Mouse (Mus musculus) hindbrain, embryonic 15.5 days (tissue): ENCODE results near the gene Cers6. TPM values are rescaled to one million over a fixed set of nuclear protein-coding genes. Genes with fewer than 3 reads are reported as not detected.

Experiments
- ATAC-seq: fragments of 200-750 bp; cut with Nextera tagmentation; 2 replicates; pipeline ENCODE4 v1.8.0; 2017; ENCODE audit warnings: low read depth, moderate number of reproducible peaks, moderate TSS enrichment; ENCODE audit not compliant: low FRiP score
- H3K27ac ChIP-seq: fragments of 300-500 bp; sonication (generic); replicated peaks from 2 replicates; pipeline ENCODE4 v1.5.1; 2015; ENCODE audit warnings: mild to moderate bottlenecking, inconsistent platforms
- H3K27me3 ChIP-seq: fragments of 300-500 bp; sonication (generic); 2 replicates; pipeline ENCODE4 v1.6.1; 2015; ENCODE audit warnings: control low read depth, inconsistent platforms
- H3K36me3 ChIP-seq: fragments of 300-500 bp; sonication (generic); 2 replicates; pipeline ENCODE4 v1.6.1; 2015; ENCODE audit warnings: control low read depth, inconsistent platforms
- H3K4me1 ChIP-seq: fragments of 300-500 bp; sonication (generic); replicated peaks from 2 replicates; pipeline ENCODE4 v1.6.1; 2015; ENCODE audit warnings: control low read depth, inconsistent platforms
- H3K4me2 ChIP-seq: fragments of 300-500 bp; sonication (generic); 2 replicates; pipeline ENCODE4 v1.6.1; 2015; ENCODE audit warnings: moderate library complexity, mild to moderate bottlenecking, inconsistent platforms
- H3K4me3 ChIP-seq: fragments of 300-500 bp; sonication (generic); 2 replicates; pipeline ENCODE4 v1.5.1; 2015; ENCODE audit warnings: mild to moderate bottlenecking, inconsistent platforms
- H3K9ac ChIP-seq: fragments of 300-500 bp; sonication (generic); 2 replicates; pipeline ENCODE4 v1.6.1; 2015; ENCODE audit warnings: inconsistent platforms
- H3K9me3 ChIP-seq: fragments of 300-500 bp; sonication (generic); 2 replicates; pipeline ENCODE4 v1.6.1; 2016; ENCODE audit warnings: control low read depth, inconsistent platforms
- WGBS: fragments of 180-500 bp; shearing (Covaris S2); methylation state at CpG from one replicate; pipeline ENCODE4 v1.1.7; 2015; 5-methylcytosine and 5-hydroxymethylcytosine counted together
- polyA plus RNA-seq: library from polyadenylated mRNA; unstranded; fragments of >200 nt; fragmentation: Nextera tagmentation; extraction: Ambion mirVana; gene quantifications from 2 replicates; pipeline ENCODE4 v1.2.1, GENCODE M21; 2015

Gene Cers6
- polyA plus RNA-seq, 1 experiment from 2014 or later: 54.9 TPM

GRCm38 (mm10) chr2:69042327-69043106 lies 181.3 kb downstream of the Cers6 start:
- no peaks in the 10 kb centered on the region for H3K27me3 ChIP-seq
- no peaks in the 10 kb centered on the region for H3K36me3 ChIP-seq
- H3K4me1 ChIP-seq: peaks cover 10% of the 10 kb centered on the region; the same call in 1 of the 2 replicates
- H3K27ac ChIP-seq: peak overlapping the region; percentile 52
- peak; percentile 63; the same call in 1 of the 2 replicates for ATAC-seq
- H3K9me3 ChIP-seq: no peaks in the 10 kb centered on the region
- no peak overlapping the region for H3K4me3 ChIP-seq
- 39% methylated on average over 6 of the region's 6 CpGs for WGBS
- no peak overlapping the region for H3K9ac ChIP-seq
- no peak overlapping the region for H3K4me2 ChIP-seq

DNA sequence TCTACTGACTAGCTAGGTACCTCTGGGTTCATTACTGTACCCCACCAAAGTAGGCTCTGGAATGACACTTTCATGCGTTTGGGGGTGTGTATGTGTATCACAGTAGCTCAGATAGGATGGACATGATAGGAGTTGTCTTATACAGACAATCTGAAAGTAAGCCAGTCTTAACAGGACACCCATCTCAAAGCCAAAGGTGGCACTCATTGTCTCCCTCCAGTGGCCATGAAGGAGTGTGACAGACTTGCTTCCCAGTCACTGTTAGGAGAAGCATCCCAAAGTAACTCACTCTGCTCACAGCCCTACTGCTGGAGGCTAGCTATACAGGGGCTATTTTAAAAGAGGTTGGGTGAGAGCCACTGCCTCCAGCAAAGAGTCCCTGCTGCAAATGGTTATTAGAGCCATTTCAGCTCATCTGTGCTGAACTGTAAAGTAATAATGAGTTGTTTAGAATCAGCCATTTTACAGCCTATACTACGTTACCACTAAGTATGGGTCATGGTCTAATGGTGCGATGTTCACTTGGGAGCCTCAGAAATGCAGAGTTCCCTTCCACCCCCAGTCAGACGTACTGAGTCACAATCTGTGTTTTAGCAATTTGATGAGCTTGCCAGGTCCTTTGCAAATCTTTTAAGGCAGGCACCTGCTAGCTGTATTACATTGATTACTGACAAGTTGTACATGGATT lies 182.3 kb downstream of the Cers6 start:
- Histone ChIP-seq H3K4me3 (no peak overlapping the region), H3K9me3 (no peaks in the 10 kb centered on the region), H3K27ac (peak overlapping the region; percentile 52; the same call in 1 of the 2 replicates), H3K9ac (no peak overlapping the region), H3K4me2 (no peak overlapping the region), H3K27me3 (no peaks in the 10 kb centered on the region), H3K36me3 (no peaks in the 10 kb centered on the region), H3K4me1 (peaks cover 13% of the 10 kb centered on the region; the same call in 1 of the 2 replicates)
- 59% methylated on average over 4 of the region's 4 CpGs for WGBS
- ATAC-seq: peak; percentile 65

DNA sequence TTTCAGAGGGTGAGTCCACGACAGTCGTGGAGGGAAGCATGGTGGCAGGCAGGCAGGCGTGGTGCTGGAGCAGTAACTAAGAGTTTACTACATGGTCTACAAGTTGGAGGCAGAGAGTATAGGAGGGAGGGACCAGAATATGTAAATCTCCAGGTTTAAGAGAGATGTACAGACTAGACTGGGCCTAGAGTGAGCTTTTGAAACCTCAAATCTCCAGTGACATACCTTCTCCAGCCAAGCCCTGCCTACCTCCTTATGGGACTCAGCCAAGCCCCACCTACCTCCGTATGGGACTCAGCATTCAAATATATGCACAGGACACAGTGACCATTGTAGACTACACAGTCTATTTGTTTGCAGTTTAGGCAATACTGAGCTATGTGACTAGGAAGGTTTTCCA lies 184.7 kb downstream of the Cers6 start:
- ATAC-seq: no peak
- Histone ChIP-seq H3K36me3 (no peaks in the 10 kb centered on the region), H3K27me3 (no peaks in the 10 kb centered on the region), H3K9ac (no peak overlapping the region), H3K27ac (no peak overlapping the region), H3K4me1 (peaks cover 13% of the 10 kb centered on the region; the same call in 1 of the 2 replicates), H3K4me3 (no peak overlapping the region), H3K4me2 (no peak overlapping the region), H3K9me3 (no peaks in the 10 kb centered on the region)
- 86% methylated on average over 4 of the region's 4 CpGs for WGBS

DNA sequence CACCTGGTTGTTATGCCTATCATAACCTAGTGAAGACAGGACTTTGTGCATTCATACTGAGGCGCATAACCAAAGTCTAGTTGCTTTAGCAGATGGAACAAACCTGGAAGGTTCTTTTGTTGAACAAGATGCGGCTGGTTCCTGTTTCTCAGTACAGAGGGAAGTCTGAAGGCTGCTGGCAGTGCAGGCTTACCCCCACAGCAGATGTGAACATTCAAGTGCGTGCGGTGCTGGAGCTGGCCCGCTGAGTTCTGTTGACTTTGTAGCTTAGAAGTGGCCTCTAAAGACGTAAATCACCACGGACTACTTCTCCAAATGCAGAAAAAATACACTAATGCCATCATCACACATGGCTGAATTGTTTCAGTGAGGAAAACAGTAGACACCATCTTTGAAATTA lies 186.1 kb downstream of the Cers6 start:
- Histone ChIP-seq H3K9me3 (no peaks in the 10 kb centered on the region), H3K4me2 (no peak overlapping the region), H3K4me3 (no peak overlapping the region), H3K27me3 (no peaks in the 10 kb centered on the region), H3K36me3 (no peaks in the 10 kb centered on the region), H3K9ac (no peak overlapping the region), H3K4me1 (peaks cover 13% of the 10 kb centered on the region; the same call in 1 of the 2 replicates), H3K27ac (no peak overlapping the region)
- ATAC-seq: no peak
- WGBS: 84% methylated on average over 7 of the region's 7 CpGs

DNA sequence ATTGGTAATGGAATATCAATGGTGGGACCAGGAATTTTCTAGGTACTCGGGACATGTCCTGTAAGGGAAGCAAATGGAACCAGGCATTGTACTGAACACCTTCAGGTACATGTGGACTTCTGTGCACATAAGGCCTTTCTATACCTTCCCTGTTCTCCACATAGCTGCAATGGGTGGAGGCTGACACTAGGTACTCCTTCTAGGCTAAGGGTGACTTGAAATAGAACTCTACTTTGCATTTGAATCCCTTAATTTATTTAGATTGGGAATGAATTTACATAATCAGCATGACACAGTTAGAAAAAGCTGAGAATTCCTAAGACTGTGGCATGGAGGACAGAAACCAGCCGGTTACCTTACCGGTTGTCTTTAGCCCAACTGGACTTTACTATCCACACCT lies 186.6 kb downstream of the Cers6 start:
- 68% methylated on average over 3 of the region's 3 CpGs for WGBS
- Histone ChIP-seq H3K4me1 (peaks cover 11% of the 10 kb centered on the region; the same call in 1 of the 2 replicates), H3K27ac (no peak overlapping the region), H3K4me3 (no peak overlapping the region), H3K4me2 (no peak overlapping the region), H3K27me3 (no peaks in the 10 kb centered on the region), H3K9me3 (no peaks in the 10 kb centered on the region), H3K36me3 (no peaks in the 10 kb centered on the region), H3K9ac (no peak overlapping the region)
- ATAC-seq: no peak

DNA sequence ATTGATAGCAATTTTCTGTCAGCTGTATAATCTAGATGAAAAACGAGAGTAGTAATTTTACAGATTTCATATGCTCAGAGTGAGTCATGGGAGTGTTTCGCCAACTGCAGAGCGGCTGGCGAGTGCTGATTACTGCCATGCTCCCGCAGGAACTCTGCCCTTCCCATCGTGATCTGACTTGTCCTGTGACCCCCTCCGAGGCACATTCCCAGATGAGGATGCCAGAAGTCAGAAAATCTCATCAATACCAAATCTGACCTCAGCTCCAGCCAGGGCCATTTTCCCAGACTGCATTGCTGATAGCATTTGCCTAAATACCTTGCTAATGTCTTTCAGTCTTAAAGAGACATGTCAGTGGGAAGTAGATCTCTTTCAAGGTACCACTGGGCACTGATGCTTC lies 187.9 kb downstream of the Cers6 start:
- WGBS: 54% methylated on average over 7 of the region's 7 CpGs
- Histone ChIP-seq H3K4me3 (no peak overlapping the region), H3K27me3 (no peaks in the 10 kb centered on the region), H3K9ac (no peak overlapping the region), H3K4me2 (no peak overlapping the region), H3K27ac (no peak overlapping the region), H3K4me1 (0 out of 2 replicates have a peak, but pooled peaks cover 9% of the 10 kb centered on the region), H3K36me3 (no peaks in the 10 kb centered on the region), H3K9me3 (no peaks in the 10 kb centered on the region)
- no peak for ATAC-seq

- Histone ChIP-seq H3K9ac (no peak overlapping the region), H3K36me3 (no peaks in the 10 kb centered on the region), H3K27me3 (no peaks in the 10 kb centered on the region), H3K4me1 (0 out of 2 replicates have a peak, but pooled peaks cover 4% of the 10 kb centered on the region), H3K9me3 (no peaks in the 10 kb centered on the region), H3K4me2 (no peak overlapping the region), H3K27ac (no peak overlapping the region), H3K4me3 (no peak overlapping the region)
- 55% methylated on average over 4 of the region's 4 CpGs for WGBS
- ATAC-seq: no peak
Observed at GRCm38 (mm10) chr2:69050189-69050588, 188.9 kb downstream of the Cers6 start.

DNA sequence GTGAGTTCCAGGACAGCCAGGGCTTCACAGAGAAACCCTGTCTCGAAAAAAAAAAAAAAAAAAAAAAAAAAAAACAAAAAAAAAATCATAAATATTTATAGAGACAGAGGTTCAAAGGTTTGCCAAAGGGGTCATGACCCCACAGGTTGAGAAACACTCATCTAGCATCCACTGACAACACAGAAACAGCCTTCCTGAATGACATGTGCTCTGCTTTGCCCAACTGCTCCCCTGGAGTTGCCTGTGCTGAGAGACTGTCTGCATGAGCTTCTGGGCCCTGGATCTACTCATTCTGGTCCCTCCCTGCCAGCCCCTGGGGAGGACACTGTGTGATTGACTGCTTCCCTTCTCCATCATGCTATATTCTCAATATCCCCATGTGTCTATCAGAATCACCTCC lies 190.4 kb downstream of the Cers6 start:
- Histone ChIP-seq H3K4me1 (0 out of 2 replicates have a peak, but pooled peaks cover 4% of the 10 kb centered on the region), H3K9ac (no peak overlapping the region), H3K9me3 (no peaks in the 10 kb centered on the region), H3K36me3 (no peaks in the 10 kb centered on the region), H3K4me3 (no peak overlapping the region), H3K27ac (no peak overlapping the region), H3K4me2 (no peak overlapping the region), H3K27me3 (no peaks in the 10 kb centered on the region)
- 9% methylated on average over 1 of the region's 1 CpGs for WGBS
- no peak for ATAC-seq

- no peak overlapping the region for H3K9ac ChIP-seq
- 66% methylated on average over 4 of the region's 4 CpGs for WGBS
- no peaks in the 10 kb centered on the region for H3K36me3 ChIP-seq
- no peaks in the 10 kb centered on the region for H3K9me3 ChIP-seq
- no peak overlapping the region for H3K4me2 ChIP-seq
- no peak overlapping the region for H3K4me3 ChIP-seq
- H3K4me1 ChIP-seq: 0 out of 2 replicates have a peak, but pooled peaks cover 2% of the 10 kb centered on the region
- H3K27ac ChIP-seq: no peak overlapping the region
- H3K27me3 ChIP-seq: no peaks in the 10 kb centered on the region
- no peak for ATAC-seq
Observed at GRCm38 (mm10) chr2:69053210-69053858, 192.1 kb downstream of the Cers6 start.

- Histone ChIP-seq H3K9ac (no peak overlapping the region), H3K4me1 (no peaks in the 10 kb centered on the region), H3K4me3 (no peak overlapping the region), H3K27me3 (no peaks in the 10 kb centered on the region), H3K4me2 (no peak overlapping the region), H3K27ac (no peak overlapping the region), H3K9me3 (no peaks in the 10 kb centered on the region), H3K36me3 (no peaks in the 10 kb centered on the region)
- WGBS: 58% methylated on average over 4 of the region's 4 CpGs
- peak; percentile 75 for ATAC-seq
Observed at GRCm38 (mm10) chr2:69054279-69054678, 193.0 kb downstream of the Cers6 start.

- no peak overlapping the region for H3K27ac ChIP-seq
- no peaks in the 10 kb centered on the region for H3K9me3 ChIP-seq
- H3K4me2 ChIP-seq: no peak overlapping the region
- no peaks in the 10 kb centered on the region for H3K4me1 ChIP-seq
- WGBS: 85% methylated on average over 6 of the region's 6 CpGs
- no peak for ATAC-seq
- H3K4me3 ChIP-seq: no peak overlapping the region
- H3K27me3 ChIP-seq: no peaks in the 10 kb centered on the region
- no peak overlapping the region for H3K9ac ChIP-seq
- no peaks in the 10 kb centered on the region for H3K36me3 ChIP-seq
Observed at GRCm38 (mm10) chr2:69055174-69055573, 193.9 kb downstream of the Cers6 start.

GRCm38 (mm10) chr2:69061313-69061712 lies 200.1 kb downstream of the Cers6 start:
- no peaks in the 10 kb centered on the region for H3K4me1 ChIP-seq
- H3K27ac ChIP-seq: no peak overlapping the region
- no peaks in the 10 kb centered on the region for H3K36me3 ChIP-seq
- H3K9ac ChIP-seq: no peak overlapping the region
- H3K4me3 ChIP-seq: no peak overlapping the region
- no peak overlapping the region for H3K4me2 ChIP-seq
- no peak for ATAC-seq
- no peaks in the 10 kb centered on the region for H3K9me3 ChIP-seq
- no peaks in the 10 kb centered on the region for H3K27me3 ChIP-seq
